Mouse (Mus musculus) heart, adult 2 months (tissue): ENCODE results near the gene Naa16.

Source experiments
- CTCF ChIP-seq: fragments of 200-600 bp; IDR thresholded peaks from 2 replicates; pipeline ENCODE4 v1.8.1; 2022; ENCODE audit warnings: antibody characterized with exemption, mild to moderate bottlenecking, moderate library complexity
- POLR2A ChIP-seq: fragments of 200-500 bp; IDR thresholded peaks from 2 replicates; pipeline ENCODE4 v1.6.1; 2011; ENCODE audit warnings: mild to moderate bottlenecking, low read depth, low read length, control low read depth; ENCODE audit not compliant: insufficient read depth

DNA sequence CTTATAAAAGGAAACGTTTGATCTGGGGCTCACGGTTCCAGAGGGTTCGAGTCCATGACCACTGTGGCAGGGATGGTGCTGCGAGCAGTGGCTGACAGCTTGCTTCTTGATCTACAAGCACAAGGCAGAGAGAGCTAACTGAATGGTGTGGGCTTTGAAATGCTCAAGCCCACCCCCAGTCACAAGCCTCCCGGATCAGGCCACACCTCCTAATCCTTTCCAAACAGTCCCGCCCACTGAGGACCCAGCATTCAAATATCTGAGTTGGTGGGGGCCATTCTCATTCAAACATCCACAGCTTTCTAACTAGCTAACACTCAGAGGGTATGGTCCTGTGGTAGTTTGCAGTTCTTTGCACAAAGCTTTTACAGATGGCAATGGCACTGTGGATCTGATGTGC lies 22.5 kb upstream of the Naa16 start:
- TF ChIP-seq CTCF (no peak), POLR2A (no peak)
